Mouse (Mus musculus) midbrain, postnatal 0 days (tissue): Measurements from ENCODE around the gene Ccnyl1. TPM values are rescaled to one million over a fixed set of nuclear protein-coding genes. Genes with fewer than 3 reads are reported as not detected.
A peak's percentile ranks its signal among the peaks of the same experiment; 100 is the strongest.

Experiments used
- ATAC-seq: fragments of 200-750 bp; cut with Nextera tagmentation; 2 replicates; pipeline ENCODE4 v1.8.0; 2017; ENCODE audit warnings: moderate number of reproducible peaks, mild to moderate bottlenecking, moderate TSS enrichment, moderate library complexity; ENCODE audit not compliant: low FRiP score
- DNase-seq: peaks from one replicate; pipeline ENCODE4 v3.0.0-alpha.2; 2015; ENCODE audit warnings: low spot score
- H3K27ac ChIP-seq: fragments of 300-500 bp; sonication (generic); 2 replicates; pipeline ENCODE4 v1.5.1; 2014; ENCODE audit warnings: low read depth, mild to moderate bottlenecking, low read length, mixed read lengths
- H3K27me3 ChIP-seq: fragments of 300-500 bp; sonication (generic); 2 replicates; pipeline ENCODE4 v1.6.1; 2014; ENCODE audit warnings: low read length, control low read depth, mixed read lengths; ENCODE audit not compliant: insufficient read depth
- H3K36me3 ChIP-seq: fragments of 300-500 bp; sonication (generic); 2 replicates; pipeline ENCODE4 v1.6.1; 2014; ENCODE audit warnings: low read length, control low read depth, mixed read lengths; ENCODE audit not compliant: insufficient read depth
- H3K4me1 ChIP-seq: fragments of 300-500 bp; sonication (generic); 2 replicates; pipeline ENCODE4 v1.6.1; 2014; ENCODE audit warnings: mild to moderate bottlenecking, control low read depth, antibody characterized with exemption, low read length, mixed read lengths; ENCODE audit not compliant: insufficient read depth
- H3K4me2 ChIP-seq: fragments of 300-500 bp; sonication (generic); 2 replicates; pipeline ENCODE4 v1.6.1; 2014; ENCODE audit warnings: low read depth, mild to moderate bottlenecking, low read length, mixed read lengths; ENCODE audit not compliant: poor library complexity, severe bottlenecking
- H3K4me3 ChIP-seq: fragments of 300-500 bp; sonication (generic); 2 replicates; pipeline ENCODE4 v1.5.1; 2014; ENCODE audit warnings: low read depth, mild to moderate bottlenecking, low read length, moderate library complexity
- H3K9ac ChIP-seq: fragments of 300-500 bp; sonication (generic); replicated peaks from 2 replicates; pipeline ENCODE4 v1.6.1; 2014; ENCODE audit warnings: mild to moderate bottlenecking, low read length, moderate library complexity, mixed read lengths; ENCODE audit not compliant: poor library complexity, severe bottlenecking
- H3K9me3 ChIP-seq: fragments of 300-500 bp; sonication (generic); 2 replicates; pipeline ENCODE4 v1.6.1; 2016; ENCODE audit warnings: low read length, control low read depth
- CTCF ChIP-seq: IDR thresholded peaks from 2 replicates; pipeline ENCODE4 v1.5.1; 2016; ENCODE audit warnings: antibody characterized with exemption, mild to moderate bottlenecking
- WGBS: fragments of 180-500 bp; shearing (Covaris S2); extraction: QIAGEN DNeasy Blood & Tissue Kit; methylation state at CpG from one replicate; pipeline ENCODE4 v1.1.7; 2014; 5-methylcytosine and 5-hydroxymethylcytosine counted together
- polyA plus RNA-seq: library from polyadenylated mRNA; unstranded; fragments of >200 nt; fragmentation: Nextera tagmentation; extraction: Ambion mirVana; gene quantifications from 2 replicates; pipeline ENCODE4 v1.2.1, GENCODE M21; 2015
- total RNA-seq: library from RNA; depleted of rRNA; stranded (reverse); fragments of >200 nt; gene quantifications from 2 replicates; pipeline ENCODE4 v1.2.3, GENCODE M21; 2014

The Ccnyl1 gene
- total and polyA plus RNA-seq, 2 experiments from 2014 or later: 4.1 to 36.6 TPM

GRCm38 (mm10) chr1:64738180-64738555 lies 47.9 kb downstream of the Ccnyl1 start:
- Histone ChIP-seq H3K27me3 (peaks cover 48% of the 10 kb centered on the region), H3K4me3 (peak overlapping the region; percentile 52), H3K36me3 (no peaks in the 10 kb centered on the region), H3K9me3 (no peaks in the 10 kb centered on the region), H3K27ac (no peak overlapping the region), H3K4me2 (peak overlapping the region; percentile 98), H3K4me1 (peaks cover 4% of the 10 kb centered on the region; the same call in 1 of the 2 replicates), H3K9ac (no peak overlapping the region)
- under 1% methylated on average over 11 of the region's 11 CpGs for WGBS
- DNase-seq (no peak), ATAC-seq (no peak)
- TF ChIP-seq CTCF: no peak

- TF ChIP-seq CTCF: no peak; the same call in 1 of the 2 replicates
- Histone ChIP-seq H3K27ac (no peak overlapping the region), H3K9me3 (no peaks in the 10 kb centered on the region), H3K27me3 (peaks cover 46% of the 10 kb centered on the region), H3K36me3 (no peaks in the 10 kb centered on the region), H3K4me2 (peak overlapping the region; percentile 98), H3K4me3 (no peak overlapping the region; the same call in 1 of the 2 replicates), H3K4me1 (peaks cover 4% of the 10 kb centered on the region; the same call in 1 of the 2 replicates), H3K9ac (no peak overlapping the region)
- DNase-seq: no peak
- under 1% methylated on average over 14 of the region's 14 CpGs for WGBS
- ATAC-seq: no peak
Measured at GRCm38 (mm10) chr1:64738661-64739082, 48.4 kb downstream of the Ccnyl1 start.

GRCm38 (mm10) chr1:64742741-64743408 lies 52.6 kb downstream of the Ccnyl1 start:
- H3K4me1 ChIP-seq: 0 out of 2 replicates have a peak, but pooled peaks cover 4% of the 10 kb centered on the region
- H3K9me3 ChIP-seq: no peaks in the 10 kb centered on the region
- no peak overlapping the region for H3K27ac ChIP-seq
- no peak for TF ChIP-seq CTCF
- H3K27me3 ChIP-seq: peaks cover 8% of the 10 kb centered on the region; the same call in 1 of the 2 replicates
- ATAC-seq (no peak), DNase-seq (no peak)
- 90% methylated on average over 18 of the region's 18 CpGs for WGBS
- H3K4me2 ChIP-seq: no peak overlapping the region
- H3K36me3 ChIP-seq: no peaks in the 10 kb centered on the region
- H3K9ac ChIP-seq: no peak overlapping the region
- H3K4me3 ChIP-seq: no peak overlapping the region

GRCm38 (mm10) chr1:64744616-64745015 lies 54.4 kb downstream of the Ccnyl1 start:
- no peaks in the 10 kb centered on the region for H3K27me3 ChIP-seq
- no peaks in the 10 kb centered on the region for H3K36me3 ChIP-seq
- H3K27ac ChIP-seq: no peak overlapping the region
- ATAC-seq (no peak), DNase-seq (no peak)
- H3K4me3 ChIP-seq: no peak overlapping the region
- no peaks in the 10 kb centered on the region for H3K9me3 ChIP-seq
- H3K4me1 ChIP-seq: no peaks in the 10 kb centered on the region
- no peak overlapping the region for H3K9ac ChIP-seq
- no peak for TF ChIP-seq CTCF
- H3K4me2 ChIP-seq: no peak overlapping the region

- no peak for TF ChIP-seq CTCF
- H3K9ac ChIP-seq: no peak overlapping the region
- DNase-seq (no peak), ATAC-seq (no peak)
- H3K36me3 ChIP-seq: no peaks in the 10 kb centered on the region
- WGBS: 88% methylated on average over 8 of the region's 8 CpGs
- no peak overlapping the region for H3K4me3 ChIP-seq
- no peaks in the 10 kb centered on the region for H3K4me1 ChIP-seq
- no peaks in the 10 kb centered on the region for H3K27me3 ChIP-seq
- H3K4me2 ChIP-seq: no peak overlapping the region
- no peaks in the 10 kb centered on the region for H3K9me3 ChIP-seq
- H3K27ac ChIP-seq: no peak overlapping the region
Measured at GRCm38 (mm10) chr1:64753109-64753508, 62.9 kb downstream of the Ccnyl1 start.

GRCm38 (mm10) chr1:64753668-64754067 lies 63.4 kb downstream of the Ccnyl1 start:
- Histone ChIP-seq H3K4me2 (no peak overlapping the region), H3K4me1 (no peaks in the 10 kb centered on the region), H3K27me3 (no peaks in the 10 kb centered on the region), H3K27ac (no peak overlapping the region), H3K9ac (no peak overlapping the region), H3K9me3 (no peaks in the 10 kb centered on the region), H3K4me3 (no peak overlapping the region), H3K36me3 (no peaks in the 10 kb centered on the region)
- no peak for TF ChIP-seq CTCF
- DNase-seq (no peak), ATAC-seq (no peak)
- WGBS: 78% methylated on average over 7 of the region's 7 CpGs
